Comparison of ENCODE assay signal across 8 mouse cellular contexts in genomic region chr11:101259948-101260825, GRCm38 (mm10). TPM values are rescaled to one million over a fixed set of nuclear protein-coding genes. Genes with fewer than 3 reads are reported as not detected.
DNase-seq lines count a peak whose midpoint lies in the region; ATAC-seq and TF ChIP-seq lines count a peak whose summit lies in the region.

Gene Wnk4 (plus strand): TSS chr11:101260567.

- peaks cover 9% of the 10 kb centered on the region; the same call in 1 of the 2 replicates for H3K27me3 ChIP-seq in intestine, embryonic 16.5 days (replicated peaks; ENCODE audit: control insufficient read depth, insufficient read depth, low read length)
- peaks cover 35% of the 10 kb centered on the region for H3K27me3 ChIP-seq in lung, embryonic 14.5 days (ENCODE audit: insufficient read depth, low read length)

- peak within 1 kb of the TSS; percentile 19; the same call in 1 of the 2 replicates for H3K27ac ChIP-seq in left cerebral cortex, adult 2 months
- H3K27ac ChIP-seq in intestine, embryonic 16.5 days (ENCODE audit: low read length), result peak within 1 kb of the TSS; percentile 83
- H3K27ac ChIP-seq in lung, embryonic 14.5 days (ENCODE audit: low read depth), result peak within 1 kb of the TSS; percentile 80

- DNase-seq in left cerebral cortex, adult 2 months (ENCODE audit: extremely low spot score in 1 of 2, low spot score in 2 of 2), result peak in 1 of 2 experiments; percentile 30
- no peak for DNase-seq in left cerebral cortex, adult 18-20 months (ENCODE audit: low spot score in 2 of 2)
- peak; percentile 73 for DNase-seq in brain, embryonic 14.5 days (ENCODE audit: low read depth)
- DNase-seq in gastrocnemius, postnatal 4 days (ENCODE audit: low spot score in 2 of 2), result peak; percentile 47 to 60
- peak; percentile 81 for DNase-seq in lung, embryonic 14.5 days
- DNase-seq in ovary, adult 18-20 months (ENCODE audit: low spot score), result peak; percentile 62

- peak within 1 kb of the TSS; percentile 53 for H3K4me3 ChIP-seq in left cerebral cortex, adult 2 months
- H3K4me3 ChIP-seq in intestine, embryonic 16.5 days (ENCODE audit: low read length), result peak within 1 kb of the TSS; percentile 73
- H3K4me3 ChIP-seq in lung, embryonic 14.5 days (ENCODE audit: low read depth, low read length), result peak within 1 kb of the TSS; percentile 57

- intact Hi-C loops in left cerebral cortex, adult 2 months (cut with DNase I), result no loop called here

- TF ChIP-seq POLR2A in brain, embryonic 14.5 days (IDR thresholded peaks at IDR 0.05; ENCODE audit: borderline replicate concordance, extremely low read depth, insufficient read depth, insufficient read length, poor library complexity, severe bottlenecking), result 0 out of 2 replicates have a peak, but pooled peaks have one; percentile 5

- no peak for TF ChIP-seq CTCF in left cerebral cortex, adult 2 months (IDR thresholded peaks at IDR 0.05)
- TF ChIP-seq CTCF in brain, embryonic 14.5 days (IDR thresholded peaks at IDR 0.05; ENCODE audit: borderline replicate concordance, extremely low read depth, insufficient read depth, insufficient read length), result no peak
- TF ChIP-seq CTCF in lung, embryonic 14.5 days (IDR thresholded peaks at IDR 0.05; ENCODE audit: low read depth), result no peak

- no peaks in the 10 kb centered on the region for H3K36me3 ChIP-seq in intestine, embryonic 16.5 days (ENCODE audit: control insufficient read depth, insufficient read depth, low read length)
- H3K36me3 ChIP-seq in lung, embryonic 14.5 days (ENCODE audit: insufficient read depth), result peaks cover 18% of the 10 kb centered on the region

- under 1% methylated on average over 40 of the region's 43 CpGs for WGBS in intestine, embryonic 16.5 days
- under 1% methylated on average over 43 of the region's 43 CpGs for WGBS in lung, embryonic 14.5 days

- H3K4me2 ChIP-seq in intestine, embryonic 16.5 days (ENCODE audit: low read depth, low read length), result peak within 1 kb of the TSS; percentile 98
- peak within 1 kb of the TSS; percentile 100 for H3K4me2 ChIP-seq in lung, embryonic 14.5 days

- peak within 1 kb of the TSS; percentile 86 for H3K9ac ChIP-seq in intestine, embryonic 16.5 days (ENCODE audit: low read depth, low read length)
- H3K9ac ChIP-seq in lung, embryonic 14.5 days, result peak within 1 kb of the TSS; percentile 69

- H3K4me1 ChIP-seq in intestine, embryonic 16.5 days (ENCODE audit: control insufficient read depth, insufficient read depth, low read length), result peaks cover 47% of the 10 kb centered on the region
- peaks cover 20% of the 10 kb centered on the region for H3K4me1 ChIP-seq in lung, embryonic 14.5 days (ENCODE audit: insufficient read depth)

- ATAC-seq in intestine, embryonic 16.5 days, result peak; percentile 86
- ATAC-seq in lung, embryonic 14.5 days (ENCODE audit: insufficient read depth), result peak; percentile 88
- no peak for ATAC-seq in inflammation-experienced regulatory T-cells, adult 6 months

- H3K9me3 ChIP-seq in intestine, embryonic 16.5 days (ENCODE audit: control insufficient read depth, low read length), result no peaks in the 10 kb centered on the region
- H3K9me3 ChIP-seq in lung, embryonic 14.5 days (ENCODE audit: low read depth, low read length), result no peaks in the 10 kb centered on the region

RNA-seq across cellular contexts. Expression of gene Wnk4, which starts in this region (rescaled TPM):
- total RNA-seq in left cerebral cortex, adult 2 months (2021), result 1 to 10 TPM; 4.5 to 8.0 TPM
- total RNA-seq in left cerebral cortex, adult 18-20 months (2021), result 1 to 10 TPM; 7.0 to 8.8 TPM
- polyA plus RNA-seq in brain, embryonic 14.5 days (2012; rRNA removed), result 4.0 and 5.3 TPM in 2 replicates
- 1 to 10 TPM in 1 of 2 experiments, under 1 TPM in 1; 0.83 to 1.7 TPM for total RNA-seq in gastrocnemius, postnatal 4 days (2021)
- polyA plus RNA-seq in intestine, embryonic 16.5 days (2015; fragmentation: Nextera tagmentation; extraction: Ambion mirVana), result 10.2 and 10.8 TPM in 2 replicates
- polyA plus RNA-seq in lung, embryonic 14.5 days (2014; fragmentation: Nextera tagmentation; extraction: Ambion mirVana), result 5.3 and 5.8 TPM in 2 replicates
- polyA plus RNA-seq in inflammation-experienced regulatory T-cells, adult 6 months (2017; shearing (Covaris generic)), result 1 to 10 TPM in 1 of 3 experiments, under 1 TPM in 1, not detected in 1; 0.75 to 2.9 TPM

Comparison
In these comparisons a context has a peak if more than half of its experiments do, and no peak if none do; other contexts are left out.
1. DNase-seq: peak in brain, embryonic 14.5 days (single experiment), gastrocnemius, postnatal 4 days (2 of 2), lung, embryonic 14.5 days (single experiment) and ovary, adult 18-20 months (single experiment); none in left cerebral cortex, adult 18-20 months (0 of 2).
2. H3K27ac ChIP-seq: peak in every context shown above with its lines; median percentile 83 in intestine, embryonic 16.5 days; 80 in lung, embryonic 14.5 days; 19 in left cerebral cortex, adult 2 months.
3. Peak in every context shown above with its lines, with median percentiles within 50 percentile points of each other: H3K4me3 ChIP-seq.